14 mouse cellular contexts compared by ENCODE assay signal in the genomic region with DNA sequence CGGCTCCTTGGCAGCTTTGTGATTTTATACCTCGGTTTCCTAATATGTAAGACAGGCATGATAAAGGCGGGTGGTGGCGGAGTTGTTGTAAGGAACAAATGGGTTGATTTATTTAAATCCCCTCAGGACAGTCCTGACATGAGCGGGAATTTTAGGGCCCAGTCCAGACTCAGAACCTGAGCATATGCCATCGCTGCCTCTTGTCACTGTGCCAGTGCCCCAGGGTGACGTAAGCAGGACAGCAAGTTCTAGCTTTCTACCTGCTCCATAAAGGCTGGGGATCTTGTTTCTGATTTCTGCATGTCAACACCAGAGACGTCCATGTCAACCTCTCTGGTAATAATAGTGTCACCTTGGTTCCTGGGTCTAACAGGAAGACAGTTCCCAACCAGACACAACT. TPM values are rescaled to one million over a fixed set of nuclear protein-coding genes. Genes with fewer than 3 reads are reported as not detected.
"Had no signal": no experiment of that assay in that cellular context is flagged by ENCODE, and none has a peak within 500 bp of the region (broad histone marks: within the 10 kb centered on the region; RNA-seq: fewer than 3 reads in every experiment).

No protein-coding gene starts in this region.

- ATAC-seq: liver, postnatal 0 days; midbrain, embryonic 16.5 days had no signal

- DNase-seq: kidney, adult 2 months; kidney, postnatal 25 days; liver; liver, embryonic 13.5 days; liver, postnatal 0 days; lung, postnatal 14 days; thymus, adult 18-20 months; thymus, postnatal 14 days had no signal

RNA-seq across cellular contexts. Expression of a gene that starts 24.7 kb away (rescaled TPM):
- total RNA-seq: layer of hippocampus, adult 2 months; layer of hippocampus, postnatal 14 days; left cerebral cortex, adult 18-20 months; left cerebral cortex, postnatal 14 days; megakaryocyte-erythroid progenitor cell, adult 5-6 weeks had no signal
